Mouse (Mus musculus) heart, postnatal 0 days (tissue): ENCODE data around the gene Usp50. TPM values are rescaled to one million over a fixed set of nuclear protein-coding genes. Genes with fewer than 3 reads are reported as not detected.
A peak's percentile ranks its signal among the peaks of the same experiment; 100 is the strongest.

Experiments used
- ATAC-seq: fragments of 200-750 bp; cut with Nextera tagmentation; 2 replicates; pipeline ENCODE4 v1.8.0; 2017; ENCODE audit warnings: low read depth, moderate number of reproducible peaks, moderate library complexity; ENCODE audit not compliant: insufficient read depth
- DNase-seq: peaks from one replicate; pipeline ENCODE4 v3.0.0-alpha.2; 2016; ENCODE audit warnings: low spot score
- H3K27ac ChIP-seq: fragments of 300-500 bp; sonication (generic); 2 replicates; pipeline ENCODE4 v1.5.1; 2014; ENCODE audit warnings: low read depth, mild to moderate bottlenecking
- H3K27me3 ChIP-seq: fragments of 300-500 bp; sonication (generic); 2 replicates; pipeline ENCODE4 v1.6.1; 2014; ENCODE audit warnings: low read length, mixed read lengths; ENCODE audit not compliant: control insufficient read depth, insufficient read depth
- H3K36me3 ChIP-seq: fragments of 300-500 bp; sonication (generic); replicated peaks from 2 replicates; pipeline ENCODE4 v1.6.1; 2014; ENCODE audit warnings: low read length, mixed read lengths; ENCODE audit not compliant: control insufficient read depth, insufficient read depth
- H3K4me1 ChIP-seq: fragments of 300-500 bp; sonication (generic); 2 replicates; pipeline ENCODE4 v1.6.1; 2014; ENCODE audit warnings: antibody characterized with exemption; ENCODE audit not compliant: control insufficient read depth, insufficient read depth
- H3K4me2 ChIP-seq: fragments of 300-500 bp; sonication (generic); 2 replicates; pipeline ENCODE4 v1.6.1; 2014; ENCODE audit warnings: low read depth, mild to moderate bottlenecking, low read length, moderate library complexity
- H3K4me3 ChIP-seq: fragments of 300-500 bp; sonication (generic); 2 replicates; pipeline ENCODE4 v1.5.1; 2014; ENCODE audit warnings: low read depth, low read length
- H3K9ac ChIP-seq: fragments of 300-500 bp; sonication (generic); replicated peaks from 2 replicates; pipeline ENCODE4 v1.6.1; 2014; ENCODE audit warnings: low read depth, low read length, mixed read lengths
- H3K9me3 ChIP-seq: fragments of 300-500 bp; sonication (generic); replicated peaks from 2 replicates; pipeline ENCODE4 v1.6.1; 2016; ENCODE audit warnings: low read length; ENCODE audit not compliant: control insufficient read depth
- CTCF ChIP-seq: IDR thresholded peaks from 2 replicates; pipeline ENCODE4 v1.5.1; 2016; ENCODE audit warnings: antibody characterized with exemption, control low read depth, low read depth
- EP300 ChIP-seq: IDR thresholded peaks from 2 replicates; pipeline ENCODE4 v1.6.1; 2016; ENCODE audit warnings: antibody characterized with exemption, low read depth
- WGBS: fragments of 180-500 bp; shearing (Covaris S2); extraction: QIAGEN DNeasy Blood & Tissue Kit; methylation state at CpG from one replicate; pipeline ENCODE4 v1.1.7; 2014; 5-methylcytosine and 5-hydroxymethylcytosine counted together
- polyA plus RNA-seq: library from polyadenylated mRNA; unstranded; fragments of >200 nt; fragmentation: Nextera tagmentation; extraction: Ambion mirVana; gene quantifications from 2 replicates; pipeline ENCODE4 v1.2.1, GENCODE M21; 2015
- total RNA-seq: library from RNA; depleted of rRNA; stranded (reverse); fragments of >200 nt; gene quantifications from 2 replicates; pipeline ENCODE4 v1.2.3, GENCODE M21; 2014; ENCODE audit warnings: low replicate concordance; rRNA removed

Gene Usp50
- total RNA-seq (0.15 and 1.0 TPM in 2 replicates), polyA plus RNA-seq (1.7 and 2.2 TPM in 2 replicates)

DNA sequence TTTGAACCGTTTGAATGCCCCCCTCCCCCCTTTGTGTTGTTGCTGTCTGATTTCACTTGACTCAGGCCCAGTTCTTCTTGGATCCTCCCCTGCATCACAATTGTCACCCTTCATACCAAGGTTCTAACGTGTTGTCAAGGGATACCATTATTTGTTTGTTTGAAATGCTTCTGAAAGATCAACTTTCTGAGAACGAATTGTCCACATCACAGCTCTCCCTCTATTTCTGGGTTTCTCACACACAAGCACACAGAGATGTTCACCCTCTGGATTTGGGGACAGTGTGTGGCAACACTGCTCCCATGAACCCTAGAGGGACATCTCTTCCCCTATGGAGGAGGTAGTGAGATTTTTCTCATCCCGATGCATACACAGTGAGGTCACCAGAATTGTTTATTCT, at the start of gene Usp50:
Usp50 (minus strand) TSS at position 101 of the 400 bp plus-strand sequence.
- H3K36me3 ChIP-seq: no peaks in the 10 kb centered on the region
- no peaks in the 10 kb centered on the region for H3K9me3 ChIP-seq
- no peak within 1 kb of the TSS for H3K4me2 ChIP-seq
- H3K4me3 ChIP-seq: no peak within 1 kb of the TSS
- H3K27ac ChIP-seq: no peak within 1 kb of the TSS
- no peak within 1 kb of the TSS for H3K9ac ChIP-seq
- no peak for ATAC-seq
- TF ChIP-seq CTCF (no peak), EP300 (no peak)
- WGBS: 62% methylated on average over 4 of the region's 4 CpGs
- H3K27me3 ChIP-seq: no peaks in the 10 kb centered on the region
- no peaks in the 10 kb centered on the region for H3K4me1 ChIP-seq
- no peak for DNase-seq

DNA sequence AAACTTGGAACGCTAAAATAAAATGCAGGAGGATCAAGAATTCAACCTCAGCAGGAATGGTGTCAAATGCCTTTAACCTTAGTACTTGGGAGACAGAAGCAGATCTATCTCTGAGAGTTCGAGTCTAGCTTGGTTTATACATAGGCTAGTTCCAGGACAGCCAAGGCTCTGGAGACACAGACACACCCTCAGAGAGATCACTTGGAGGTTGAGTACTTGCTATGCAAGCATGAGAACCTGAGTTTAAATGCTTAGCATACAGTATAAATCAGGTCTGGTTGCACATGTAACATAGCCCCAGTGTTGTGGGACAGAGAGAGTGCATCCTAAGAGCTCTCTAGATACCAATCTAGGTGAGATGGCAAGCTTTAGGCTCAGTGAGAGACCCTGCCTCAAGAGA, 34.1 kb upstream of the Usp50 start:
- Histone ChIP-seq H3K27me3 (no peaks in the 10 kb centered on the region), H3K4me1 (no peaks in the 10 kb centered on the region), H3K36me3 (peaks cover 52% of the 10 kb centered on the region), H3K4me3 (no peak overlapping the region), H3K4me2 (no peak overlapping the region), H3K9ac (no peak overlapping the region), H3K27ac (no peak overlapping the region), H3K9me3 (no peaks in the 10 kb centered on the region)
- ATAC-seq: no peak
- TF ChIP-seq EP300 (no peak), CTCF (no peak)
- no peak for DNase-seq
- 59% methylated on average over 2 of the region's 2 CpGs for WGBS

DNA sequence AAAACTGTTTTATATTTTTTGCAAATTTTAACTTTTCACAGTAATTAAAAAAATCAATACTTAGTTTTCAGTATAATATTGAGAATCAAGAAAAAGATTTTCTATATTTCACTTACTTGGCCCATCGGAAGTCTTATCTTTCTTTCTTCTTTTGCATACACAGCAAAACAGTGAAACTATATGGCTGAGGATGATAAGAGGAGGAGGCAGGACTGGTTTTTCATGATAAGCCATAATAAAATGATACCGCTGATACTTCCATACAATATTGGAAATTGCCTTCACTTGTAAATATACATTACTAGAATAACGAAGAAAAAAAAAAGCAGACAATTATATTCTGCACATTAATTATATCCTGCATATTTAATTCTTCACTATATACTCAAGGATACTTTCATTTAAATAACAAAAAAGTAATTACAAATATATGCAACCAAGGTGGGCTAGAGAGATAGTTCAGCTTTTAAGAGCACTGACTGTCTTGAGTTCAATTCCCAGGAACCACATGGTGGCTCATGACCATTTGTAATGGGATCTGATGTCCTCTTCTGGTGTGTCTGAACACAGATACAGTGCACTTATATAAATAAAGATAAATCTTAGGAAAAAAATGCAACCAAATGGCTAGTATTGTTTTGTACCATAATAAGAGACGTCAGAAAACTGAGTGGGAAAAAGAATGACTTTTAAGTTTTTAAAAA, 33.5 kb upstream of the Usp50 start:
- no peak overlapping the region for H3K4me3 ChIP-seq
- peaks cover 55% of the 10 kb centered on the region for H3K36me3 ChIP-seq
- ATAC-seq: no peak

DNA sequence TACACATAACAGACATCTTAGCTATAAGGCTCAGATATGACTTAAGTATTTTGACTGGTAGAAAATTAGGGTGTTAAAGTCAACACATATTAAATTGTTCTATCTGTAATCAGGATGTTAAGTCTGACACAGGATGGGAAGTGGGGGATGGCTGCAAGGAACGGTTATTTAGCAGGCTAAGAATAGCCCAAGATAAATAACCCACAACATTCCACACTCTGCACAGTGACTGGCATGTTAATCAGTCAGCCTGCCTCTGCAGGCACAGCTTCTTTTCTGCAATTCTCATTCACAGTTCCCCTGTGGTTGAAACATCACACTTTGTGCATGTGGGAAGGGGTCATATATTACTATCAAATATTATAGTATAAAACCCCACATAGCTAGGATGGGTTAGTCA, 32.6 kb upstream of the Usp50 start:
- 7% methylated on average over 1 of the region's 1 CpGs for WGBS
- Histone ChIP-seq H3K9me3 (no peaks in the 10 kb centered on the region), H3K4me3 (no peak overlapping the region), H3K27ac (peak overlapping the region; percentile 74), H3K4me1 (no peaks in the 10 kb centered on the region), H3K4me2 (peak overlapping the region; percentile 22; the same call in 1 of the 2 replicates), H3K27me3 (no peaks in the 10 kb centered on the region), H3K9ac (no peak overlapping the region), H3K36me3 (peaks cover 60% of the 10 kb centered on the region)
- no peak for TF ChIP-seq CTCF
- TF ChIP-seq EP300: no peak
- DNase-seq: peak; percentile 78
- ATAC-seq: peak; percentile 90

More for the DNA sequence above, 33.5 kb upstream of the Usp50 start:
- no peaks in the 10 kb centered on the region for H3K4me1 ChIP-seq
- DNase-seq: no peak
- H3K4me2 ChIP-seq: no peak overlapping the region
- WGBS: 61% methylated on average over 4 of the region's 4 CpGs
- no peak for TF ChIP-seq EP300
- H3K9ac ChIP-seq: no peak overlapping the region
- no peaks in the 10 kb centered on the region for H3K9me3 ChIP-seq
- H3K27ac ChIP-seq: no peak overlapping the region
- no peaks in the 10 kb centered on the region for H3K27me3 ChIP-seq

DNA sequence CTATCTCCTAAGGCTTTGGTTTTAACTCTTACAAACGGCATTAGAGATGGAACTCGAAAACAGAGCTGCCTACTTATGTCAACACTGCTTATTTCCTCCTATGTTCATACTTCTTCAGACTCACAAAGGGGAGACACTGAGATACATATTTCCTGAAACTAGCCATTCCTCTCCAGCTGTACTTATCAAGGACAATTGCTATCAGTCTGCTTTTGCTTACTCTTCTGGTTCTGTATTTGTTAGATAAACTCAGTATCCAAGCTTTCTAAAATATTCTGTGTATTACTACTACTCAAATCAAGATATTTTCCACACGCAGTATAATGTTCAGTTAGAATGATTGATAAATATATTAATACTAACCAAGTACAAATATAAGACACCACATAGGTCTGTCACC, 18.7 kb upstream of the Usp50 start:
- no peak for ATAC-seq
- Histone ChIP-seq H3K27me3 (no peaks in the 10 kb centered on the region), H3K4me3 (no peak overlapping the region), H3K9ac (no peak overlapping the region), H3K4me1 (no peaks in the 10 kb centered on the region), H3K27ac (no peak overlapping the region), H3K4me2 (no peak overlapping the region), H3K9me3 (no peaks in the 10 kb centered on the region), H3K36me3 (peaks cover 79% of the 10 kb centered on the region)
- 86% methylated on average over 3 of the region's 3 CpGs for WGBS
- DNase-seq: no peak
- TF ChIP-seq CTCF (no peak), EP300 (no peak)

DNA sequence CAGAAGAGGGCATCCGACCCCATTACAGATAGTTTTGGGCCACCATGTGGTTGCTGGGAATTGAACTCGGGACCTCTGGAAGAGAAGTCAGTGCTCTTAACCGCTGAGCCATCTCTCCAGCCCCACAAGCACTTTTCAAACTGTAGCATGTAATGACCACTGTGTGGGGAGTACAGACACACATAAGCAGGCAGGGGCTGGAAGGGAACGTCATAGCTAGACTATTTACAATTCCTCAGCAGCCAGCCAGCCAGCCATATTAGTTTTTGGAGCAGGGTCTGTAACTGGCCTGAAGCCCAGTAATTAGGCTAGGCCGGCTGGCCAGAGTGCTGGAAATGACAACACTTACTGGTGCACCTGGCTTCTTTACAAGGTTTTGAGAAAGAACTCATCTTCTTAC, 15.2 kb upstream of the Usp50 start:
- WGBS: 69% methylated on average over 5 of the region's 5 CpGs
- TF ChIP-seq EP300 (no peak), CTCF (no peak)
- Histone ChIP-seq H3K4me3 (no peak overlapping the region), H3K9me3 (no peaks in the 10 kb centered on the region), H3K4me2 (no peak overlapping the region), H3K4me1 (no peaks in the 10 kb centered on the region), H3K9ac (no peak overlapping the region), H3K27me3 (no peaks in the 10 kb centered on the region), H3K36me3 (peaks cover 84% of the 10 kb centered on the region), H3K27ac (no peak overlapping the region)
- no peak for ATAC-seq
- no peak for DNase-seq
